Mouse (Mus musculus) embryonic facial prominence, embryonic 11.5 days (tissue): ENCODE data around the gene Gm43518. TPM values are rescaled to one million over a fixed set of nuclear protein-coding genes. Genes with fewer than 3 reads are reported as not detected.

Source experiments
- ATAC-seq: fragments of 200-750 bp; cut with Nextera tagmentation; replicated peaks from 2 replicates; pipeline ENCODE4 v1.8.0; 2017; ENCODE audit warnings: low read depth; ENCODE audit not compliant: insufficient number of reproducible peaks, low FRiP score, low TSS enrichment
- DNase-seq: peaks from one replicate; pipeline ENCODE4 v3.0.0-alpha.2; 2015; ENCODE audit warnings: low spot score
- H3K27ac ChIP-seq: fragments of 300-500 bp; sonication (generic); replicated peaks from 2 replicates; pipeline ENCODE4 v1.5.1; 2014; ENCODE audit warnings: mild to moderate bottlenecking, low read depth, low read length, control low read depth
- H3K27me3 ChIP-seq: fragments of 300-500 bp; sonication (generic); 2 replicates; pipeline ENCODE4 v1.6.1; 2014; ENCODE audit warnings: mild to moderate bottlenecking, low read length, moderate library complexity, mixed read lengths; ENCODE audit not compliant: control insufficient read depth, insufficient read depth
- H3K36me3 ChIP-seq: fragments of 300-500 bp; sonication (generic); replicated peaks from 2 replicates; pipeline ENCODE4 v1.6.1; 2014; ENCODE audit warnings: low read depth, mild to moderate bottlenecking, low read length, moderate library complexity, mixed read lengths; ENCODE audit not compliant: control insufficient read depth, insufficient read depth
- H3K4me1 ChIP-seq: fragments of 300-500 bp; sonication (generic); 2 replicates; pipeline ENCODE4 v1.6.1; 2014; ENCODE audit warnings: low read length, mixed read lengths; ENCODE audit not compliant: control insufficient read depth, insufficient read depth
- H3K4me2 ChIP-seq: fragments of 300-500 bp; sonication (generic); 2 replicates; pipeline ENCODE4 v1.6.1; 2014; ENCODE audit warnings: low read depth, mild to moderate bottlenecking, control low read depth, low read length, moderate library complexity
- H3K4me3 ChIP-seq: fragments of 300-500 bp; sonication (generic); 2 replicates; pipeline ENCODE4 v1.5.1; 2014; ENCODE audit warnings: low read depth, low read length, control low read depth
- H3K9ac ChIP-seq: fragments of 300-500 bp; sonication (generic); replicated peaks from 2 replicates; pipeline ENCODE4 v1.6.1; 2014; ENCODE audit warnings: mild to moderate bottlenecking, control low read depth, low read length
- H3K9me3 ChIP-seq: fragments of 300-500 bp; sonication (generic); replicated peaks from 2 replicates; pipeline ENCODE4 v1.6.1; 2016; ENCODE audit warnings: mild to moderate bottlenecking, low read length, inconsistent platforms, mixed read lengths; ENCODE audit not compliant: control insufficient read depth
- WGBS: fragments of 180-500 bp; shearing (Covaris S2); extraction: QIAGEN DNeasy Blood & Tissue Kit; methylation state at CpG from one replicate; pipeline ENCODE4 v1.1.7; 2014; 5-methylcytosine and 5-hydroxymethylcytosine counted together
- polyA plus RNA-seq: library from polyadenylated mRNA; unstranded; fragments of >200 nt; fragmentation: Nextera tagmentation; extraction: Ambion mirVana; gene quantifications from 2 replicates; pipeline ENCODE4 v1.2.1, GENCODE M21; 2014

Gm43518 gene
- 0.64 TPM in 1 of 2 replicates, not detected in the other for polyA plus RNA-seq

- H3K9ac ChIP-seq = no peak within 1 kb of the TSS
- H3K27ac ChIP-seq = no peak within 1 kb of the TSS
- H3K4me1 ChIP-seq = no peaks in the 10 kb centered on the region
- no peak for ATAC-seq
- no peaks in the 10 kb centered on the region for H3K9me3 ChIP-seq
- H3K27me3 ChIP-seq = no peaks in the 10 kb centered on the region
- DNase-seq = no peak
- WGBS = 95% methylated on average over 9 of the region's 9 CpGs
- no peak within 1 kb of the TSS for H3K4me3 ChIP-seq
- no peak within 1 kb of the TSS for H3K4me2 ChIP-seq
- H3K36me3 ChIP-seq = peaks cover 7% of the 10 kb centered on the region; the same call in 1 of the 2 replicates
Observed at GRCm38 (mm10) chr5:123927118-123927517, at the start of gene Gm43518. Gene Gm43518 (plus strand): TSS chr5:123927418.

GRCm38 (mm10) chr5:123878056-123878455 lies 49.2 kb upstream of the Gm43518 start:
- Histone ChIP-seq H3K36me3 (no peaks in the 10 kb centered on the region), H3K4me2 (no peak overlapping the region), H3K9ac (no peak overlapping the region), H3K4me1 (peaks cover 3% of the 10 kb centered on the region), H3K4me3 (no peak overlapping the region), H3K27ac (no peak overlapping the region), H3K9me3 (no peaks in the 10 kb centered on the region), H3K27me3 (no peaks in the 10 kb centered on the region)
- DNase-seq (no peak), ATAC-seq (no peak)
- WGBS = 66% methylated on average over 14 of the region's 14 CpGs

GRCm38 (mm10) chr5:123879928-123880327 lies 47.3 kb upstream of the Gm43518 start, which contains the start of gene Hcar1:
Gene Hcar1 (minus strand): TSS chr5:123880020.
- H3K4me3 ChIP-seq = no peak within 1 kb of the TSS

GRCm38 (mm10) chr5:123880778-123881177 lies 46.4 kb upstream of the Gm43518 start:
- H3K4me1 ChIP-seq = peaks cover 3% of the 10 kb centered on the region
- no peak overlapping the region for H3K9ac ChIP-seq
- H3K9me3 ChIP-seq = no peaks in the 10 kb centered on the region
- H3K27ac ChIP-seq = no peak overlapping the region
- 77% methylated on average over 14 of the region's 14 CpGs for WGBS
- ATAC-seq = no peak
- H3K4me2 ChIP-seq = no peak overlapping the region
- no peak overlapping the region for H3K4me3 ChIP-seq
- no peak for DNase-seq
- H3K36me3 ChIP-seq = no peaks in the 10 kb centered on the region
- no peaks in the 10 kb centered on the region for H3K27me3 ChIP-seq

More at GRCm38 (mm10) chr5:123879928-123880327, 47.3 kb upstream of the Gm43518 start, which contains the start of gene Hcar1:
- Histone ChIP-seq H3K9ac (no peak within 1 kb of the TSS), H3K36me3 (no peaks in the 10 kb centered on the region), H3K27me3 (no peaks in the 10 kb centered on the region), H3K9me3 (no peaks in the 10 kb centered on the region), H3K4me2 (no peak within 1 kb of the TSS), H3K4me1 (peaks cover 3% of the 10 kb centered on the region), H3K27ac (no peak within 1 kb of the TSS)
- DNase-seq (no peak), ATAC-seq (no peak)
- 55% methylated on average over 12 of the region's 12 CpGs for WGBS

GRCm38 (mm10) chr5:123883891-123884290 lies 43.3 kb upstream of the Gm43518 start:
- H3K36me3 ChIP-seq = no peaks in the 10 kb centered on the region
- peaks cover 3% of the 10 kb centered on the region for H3K4me1 ChIP-seq
- ATAC-seq = no peak
- WGBS = 75% methylated on average over 7 of the region's 7 CpGs
- H3K9me3 ChIP-seq = no peaks in the 10 kb centered on the region
- H3K9ac ChIP-seq = no peak overlapping the region
- H3K4me2 ChIP-seq = no peak overlapping the region
- H3K4me3 ChIP-seq = no peak overlapping the region
- DNase-seq = no peak
- no peak overlapping the region for H3K27ac ChIP-seq
- H3K27me3 ChIP-seq = no peaks in the 10 kb centered on the region

GRCm38 (mm10) chr5:123884332-123884731 lies 42.9 kb upstream of the Gm43518 start:
- Histone ChIP-seq H3K4me1 (peaks cover 3% of the 10 kb centered on the region), H3K27ac (no peak overlapping the region), H3K36me3 (no peaks in the 10 kb centered on the region), H3K9ac (no peak overlapping the region), H3K4me3 (no peak overlapping the region), H3K27me3 (no peaks in the 10 kb centered on the region), H3K4me2 (no peak overlapping the region), H3K9me3 (no peaks in the 10 kb centered on the region)
- 87% methylated on average over 10 of the region's 10 CpGs for WGBS
- no peak for DNase-seq
- no peak for ATAC-seq

- H3K9ac ChIP-seq = no peak overlapping the region
- 71% methylated on average over 3 of the region's 3 CpGs for WGBS
- no peak overlapping the region for H3K4me3 ChIP-seq
- H3K9me3 ChIP-seq = no peaks in the 10 kb centered on the region
- H3K4me1 ChIP-seq = no peaks in the 10 kb centered on the region
- H3K27me3 ChIP-seq = no peaks in the 10 kb centered on the region
- no peak overlapping the region for H3K27ac ChIP-seq
- H3K36me3 ChIP-seq = no peaks in the 10 kb centered on the region
- ATAC-seq = no peak
- H3K4me2 ChIP-seq = no peak overlapping the region
- no peak for DNase-seq
Observed at GRCm38 (mm10) chr5:123886365-123886764, 40.9 kb upstream of the Gm43518 start.

GRCm38 (mm10) chr5:123890312-123890711 lies 36.9 kb upstream of the Gm43518 start:
- Histone ChIP-seq H3K27ac (no peak overlapping the region), H3K4me3 (no peak overlapping the region), H3K4me1 (no peaks in the 10 kb centered on the region), H3K9me3 (no peaks in the 10 kb centered on the region), H3K9ac (no peak overlapping the region), H3K36me3 (no peaks in the 10 kb centered on the region), H3K27me3 (no peaks in the 10 kb centered on the region), H3K4me2 (no peak overlapping the region)
- ATAC-seq = no peak
- DNase-seq = no peak
- 74% methylated on average over 2 of the region's 2 CpGs for WGBS
